Mouse (Mus musculus): ENCODE data around the gene Tmem35b.
A peak's percentile ranks its signal among the peaks of the same experiment; 100 is the strongest.
"Not testable (repeated sequence)": the region's sequence is repeated elsewhere in the genome, so short reads cannot be mapped to it uniquely, and the experiment has no call there.

The Tmem35b gene

DNA sequence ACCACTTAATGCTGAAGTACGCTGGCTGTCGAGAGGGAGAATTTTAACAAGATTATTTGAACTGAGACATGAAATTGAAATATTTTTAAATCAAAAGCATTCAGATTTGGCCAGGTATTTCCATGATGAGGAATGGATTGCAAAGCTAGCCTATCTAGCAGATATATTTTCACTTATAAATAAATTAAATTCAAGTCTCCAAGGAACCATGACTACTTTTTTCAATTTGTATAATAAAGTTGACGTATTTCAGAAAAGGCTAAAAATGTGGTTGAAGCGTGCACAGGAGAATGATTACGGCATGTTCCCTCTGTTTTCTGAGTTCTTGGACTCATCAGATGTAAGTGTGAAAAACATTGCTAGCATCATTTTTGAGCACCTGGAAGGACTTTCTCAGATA is at the start of gene Tmem35b:
TSS of gene Tmem35b (plus strand) at position 301 of the 400 bp plus-strand sequence.
- DNase-seq (ENCODE audit: low spot score in 2 of 2) = no peak

- no peak for DNase-seq (ENCODE audit: low spot score in 2 of 2)
Measured at GRCm38 (mm10) chr4:127074915-127075314, 48.6 kb upstream of the Tmem35b start.

DNA sequence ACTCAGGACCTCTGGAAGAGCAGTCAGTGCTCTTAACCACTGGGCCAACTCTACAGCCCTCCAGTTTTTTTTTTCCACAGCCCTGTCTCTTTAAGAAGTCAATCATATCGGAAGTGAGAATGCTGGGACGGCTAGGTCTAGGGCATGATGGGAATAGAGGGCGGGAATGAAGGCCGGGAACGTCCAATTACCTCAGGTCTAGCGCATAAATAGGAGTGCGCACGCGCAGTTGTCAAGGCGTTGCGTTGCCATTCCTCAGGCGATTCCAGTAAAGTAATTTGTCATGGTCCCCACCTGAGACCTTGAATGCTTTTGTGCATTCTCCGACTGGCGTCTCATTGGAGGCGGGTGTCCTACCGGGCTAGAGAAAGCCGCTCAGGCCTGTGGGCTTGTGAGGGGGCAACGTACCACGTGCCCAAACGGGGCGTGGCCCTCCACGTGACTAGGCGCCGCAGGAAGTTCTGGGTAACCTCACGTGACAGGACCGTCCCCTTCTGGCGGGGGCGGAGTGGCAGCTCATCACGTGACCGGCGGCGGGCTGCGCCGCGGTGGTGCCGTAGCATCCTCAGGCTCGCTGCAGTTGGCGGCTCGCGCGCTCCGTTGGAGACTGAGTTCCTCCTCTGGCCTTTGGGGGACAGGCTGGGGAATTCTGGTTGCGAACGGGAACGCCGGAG is 46.5 kb upstream of the Tmem35b start, which contains the start of gene Zmym6:
TSS of gene Zmym6 (plus strand) at position 509 of the 674 bp plus-strand sequence.
- peak; percentile 88 to 95 for DNase-seq (ENCODE audit: low spot score in 2 of 2)

DNA sequence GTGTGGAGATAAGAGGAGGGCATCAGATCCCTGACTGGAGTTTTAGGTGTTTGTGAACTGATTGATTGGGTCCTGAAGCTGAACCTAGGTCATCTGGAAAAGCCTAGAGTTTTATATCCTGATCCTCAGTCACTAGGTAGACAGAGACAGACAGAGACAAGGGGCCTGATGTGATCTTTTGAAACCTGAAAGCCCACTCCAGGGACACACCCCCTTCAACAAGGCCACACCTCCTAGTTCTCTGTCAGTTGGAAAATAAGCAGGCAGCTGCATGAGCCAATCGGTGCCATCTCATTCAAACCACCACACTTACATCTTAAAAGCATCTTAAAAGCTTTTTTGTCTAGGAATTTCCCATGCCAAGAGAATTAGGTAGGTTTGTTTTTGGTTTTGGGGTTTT is 42.7 kb upstream of the Tmem35b start:
- no peak for DNase-seq (ENCODE audit: low spot score in 2 of 2)

DNA sequence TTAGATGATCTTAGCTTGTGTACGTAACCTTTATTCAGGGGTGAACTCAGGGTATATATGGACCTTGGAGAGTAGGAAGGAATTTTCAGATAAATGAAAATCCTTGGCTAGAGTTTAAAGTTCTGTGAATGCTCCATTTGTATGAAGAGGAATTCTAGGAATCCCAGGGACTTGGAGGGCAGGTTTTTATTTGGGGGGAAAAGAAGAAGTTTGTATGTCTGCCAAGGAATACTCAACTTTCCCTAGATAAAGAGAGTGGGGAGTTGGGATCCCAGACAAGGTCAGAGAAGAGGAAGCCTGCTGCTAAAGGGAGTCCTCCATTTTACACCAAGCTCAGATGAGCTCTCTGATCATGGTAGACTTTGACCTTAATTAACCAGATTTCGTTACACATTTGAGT is 40.4 kb upstream of the Tmem35b start:
- no peak for DNase-seq (ENCODE audit: low spot score in 2 of 2)

DNA sequence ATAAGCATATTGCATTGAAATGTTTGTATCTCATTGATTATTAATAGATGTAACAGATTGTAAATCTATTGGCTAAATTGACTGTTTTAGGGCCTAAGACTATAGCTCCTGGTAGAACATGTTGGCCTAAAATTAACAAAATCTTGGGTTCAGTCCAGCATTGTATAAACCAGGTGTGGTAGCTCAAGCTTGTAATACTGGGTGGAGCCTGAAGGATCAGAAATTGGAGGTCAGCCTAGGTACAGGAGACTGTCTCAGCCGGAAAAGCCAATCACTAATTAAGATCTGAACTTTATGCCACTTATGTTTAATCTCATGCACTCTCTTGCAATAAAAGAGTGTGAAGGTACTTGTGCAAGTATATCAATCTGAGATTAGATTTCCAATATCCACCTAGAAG is 37.7 kb upstream of the Tmem35b start:
- no peak for DNase-seq (ENCODE audit: low spot score in 2 of 2)

DNA sequence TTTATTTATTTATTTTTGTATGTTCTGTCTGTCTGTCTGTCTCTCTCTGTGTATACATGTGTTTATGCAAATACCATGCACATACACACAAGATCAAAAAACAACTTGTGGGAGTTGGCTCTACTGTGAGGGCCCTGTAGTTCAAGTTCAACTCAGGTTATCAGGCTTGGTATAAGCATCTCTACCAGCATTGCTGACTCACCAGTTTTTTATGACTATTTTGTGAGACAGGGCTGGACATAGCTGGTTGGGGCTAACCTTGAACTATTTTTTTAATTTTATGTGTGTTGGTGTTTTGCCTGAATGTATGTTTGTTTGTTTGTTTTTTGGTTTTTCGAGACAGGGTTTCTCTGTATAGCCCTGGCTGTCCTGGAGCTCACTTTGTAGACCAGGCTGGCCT is 32.3 kb upstream of the Tmem35b start:
- DNase-seq (ENCODE audit: low spot score in 2 of 2) = no peak

DNA sequence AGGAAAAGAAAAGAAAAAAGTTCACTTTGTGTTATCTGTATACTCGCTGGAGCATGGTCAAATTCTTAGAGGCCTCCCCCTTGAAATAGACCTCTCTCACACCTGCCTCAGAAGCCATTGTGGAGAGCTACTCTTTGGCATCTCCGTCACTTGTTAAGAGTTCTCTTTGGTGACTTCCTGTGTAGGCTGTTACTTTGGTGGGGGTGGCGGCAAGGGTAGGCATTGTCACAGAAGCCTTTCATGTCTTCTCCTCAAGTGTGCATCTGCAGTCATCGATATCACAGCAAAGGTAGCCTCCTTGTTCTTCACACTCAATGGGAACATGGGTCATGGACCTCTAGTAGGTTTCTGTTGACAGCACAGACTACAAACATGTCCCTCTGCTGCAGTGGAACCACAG is 28.4 kb upstream of the Tmem35b start:
- no peak for DNase-seq (ENCODE audit: low spot score in 2 of 2)

DNA sequence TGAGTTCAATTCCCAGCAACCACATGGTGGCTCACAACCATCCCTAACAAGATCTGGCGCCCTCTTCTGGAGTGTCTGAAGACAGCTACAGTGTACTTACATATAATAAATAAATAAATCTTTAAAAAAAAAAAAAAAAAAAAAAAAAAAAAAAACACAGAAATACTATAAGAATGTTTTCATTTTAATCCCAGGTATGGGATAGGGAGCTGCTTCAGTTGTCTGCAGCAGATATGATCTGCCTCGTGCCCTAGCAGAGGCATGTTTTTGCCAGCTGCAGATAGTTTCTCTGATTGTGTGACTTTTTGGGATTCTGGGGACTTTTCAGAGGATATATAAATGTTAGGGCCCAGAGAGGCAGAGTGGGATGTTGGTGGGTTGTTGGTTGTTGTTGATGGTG is 23.9 kb upstream of the Tmem35b start:
- not testable (repeated sequence) for DNase-seq (ENCODE audit: low spot score in 2 of 2)

- DNase-seq (ENCODE audit: low spot score in 2 of 2) = no peak
Measured at GRCm38 (mm10) chr4:127107566-127107965, 15.9 kb upstream of the Tmem35b start.

- no peak for DNase-seq (ENCODE audit: low spot score in 2 of 2)
Measured at GRCm38 (mm10) chr4:127110570-127110969, 12.9 kb upstream of the Tmem35b start.

- no peak for DNase-seq (ENCODE audit: low spot score in 2 of 2)
Measured at GRCm38 (mm10) chr4:127124331-127124730, 840 bp downstream of the Tmem35b start.

GRCm38 (mm10) chr4:127125834-127126463 is 2.5 kb downstream of the Tmem35b start:
- DNase-seq (ENCODE audit: low spot score in 2 of 2) = peak; percentile 57 to 81

GRCm38 (mm10) chr4:127134687-127135086 is 11.2 kb downstream of the Tmem35b start:
- DNase-seq (ENCODE audit: low spot score in 2 of 2) = no peak

DNA sequence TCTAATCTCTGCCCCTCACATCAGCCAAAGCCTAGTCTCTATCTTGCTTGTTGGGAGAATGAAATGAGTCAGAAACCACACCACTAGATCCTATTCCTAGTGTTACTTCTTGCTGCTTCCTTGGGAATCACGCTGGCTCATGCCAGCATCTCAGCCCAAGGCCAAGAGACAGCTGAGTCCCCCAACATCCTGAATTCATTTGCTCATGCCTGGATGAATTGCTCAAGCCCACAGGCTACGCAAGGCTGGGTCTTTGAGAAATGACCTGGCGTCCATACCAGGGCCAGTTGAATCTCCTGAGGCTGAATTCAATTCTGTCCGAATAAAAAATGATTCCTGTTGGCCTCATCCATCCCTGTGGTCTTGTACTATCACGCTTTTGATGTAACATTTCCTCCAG is 14.1 kb downstream of the Tmem35b start:
- no peak for DNase-seq (ENCODE audit: low spot score in 2 of 2)

DNA sequence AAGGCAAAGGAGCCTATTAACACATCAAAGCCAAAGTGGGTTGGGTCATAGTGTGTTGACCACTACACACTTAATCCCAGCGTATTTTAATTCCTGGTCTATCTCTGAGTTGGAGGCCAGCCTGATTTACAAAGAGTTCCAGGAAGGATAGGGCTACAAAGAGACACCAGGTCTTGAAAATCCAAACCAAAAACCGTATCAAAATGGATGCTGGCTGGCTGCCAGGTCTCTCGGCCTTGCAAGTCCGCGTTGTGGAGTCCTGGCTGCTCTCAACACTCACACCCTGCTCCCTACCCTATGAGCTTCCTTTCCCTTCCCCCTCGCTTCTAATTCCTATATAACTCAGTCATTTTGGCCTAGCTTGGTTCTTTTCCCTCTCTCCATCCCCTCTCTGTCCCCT is 15.0 kb downstream of the Tmem35b start:
- DNase-seq (ENCODE audit: low spot score in 2 of 2) = peak in 1 of 2 experiments; percentile 40

DNA sequence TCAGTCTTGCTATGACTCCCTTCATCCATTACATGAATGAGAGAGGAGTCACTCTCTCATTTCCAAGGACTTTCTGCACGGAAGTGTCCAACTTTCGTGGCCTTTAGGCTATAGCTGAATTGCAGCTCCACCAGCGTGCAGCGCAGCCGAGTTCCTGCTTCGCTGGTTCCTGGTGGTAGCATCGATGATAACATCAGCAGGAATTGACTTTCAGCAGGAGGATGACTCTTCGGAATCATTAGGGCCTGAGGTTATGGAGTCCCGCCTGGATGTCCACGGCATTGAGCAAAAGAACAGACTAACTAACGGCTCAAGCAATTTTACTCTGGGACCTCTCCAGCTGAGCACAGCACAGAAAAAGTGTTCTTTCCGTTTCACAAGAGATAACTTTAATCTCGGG is 26.5 kb downstream of the Tmem35b start:
- DNase-seq (ENCODE audit: low spot score in 2 of 2) = no peak

DNA sequence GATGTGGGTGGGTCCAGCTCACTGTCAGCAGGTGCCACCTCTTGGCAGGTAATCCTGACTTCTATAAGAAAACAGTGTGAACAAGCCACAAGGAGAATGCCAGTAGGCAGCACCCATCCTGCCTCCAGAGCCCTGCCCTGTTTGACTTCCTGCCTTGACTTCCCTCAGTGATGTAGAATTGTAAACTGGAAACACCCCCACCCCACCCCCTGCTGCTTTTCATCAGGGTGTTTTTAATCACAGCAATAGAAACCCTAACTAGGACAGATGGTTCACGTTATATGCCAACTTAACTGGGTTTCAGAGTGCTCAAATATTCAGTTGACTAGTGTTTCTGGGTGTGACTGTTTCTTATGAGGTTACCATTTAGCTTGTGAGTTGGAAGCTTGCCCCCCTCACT is 29.9 kb downstream of the Tmem35b start:
- DNase-seq (ENCODE audit: low spot score in 2 of 2) = no peak

- DNase-seq (ENCODE audit: low spot score in 2 of 2) = no peak
Measured at GRCm38 (mm10) chr4:127155757-127156156, 32.3 kb downstream of the Tmem35b start.

GRCm38 (mm10) chr4:127157746-127158145 is 34.3 kb downstream of the Tmem35b start:
- DNase-seq (ENCODE audit: low spot score in 2 of 2) = no peak

GRCm38 (mm10) chr4:127163926-127164325 is 40.4 kb downstream of the Tmem35b start:
- no peak for DNase-seq (ENCODE audit: low spot score in 2 of 2)

GRCm38 (mm10) chr4:127167096-127167495 is 43.6 kb downstream of the Tmem35b start:
- no peak for DNase-seq (ENCODE audit: low spot score in 2 of 2)

- DNase-seq (ENCODE audit: low spot score in 2 of 2) = no peak
Measured at GRCm38 (mm10) chr4:127167731-127168130, 44.2 kb downstream of the Tmem35b start.
